Mouse (Mus musculus): ENCODE results near the gene Ikzf1. TPM values are rescaled to one million over a fixed set of nuclear protein-coding genes. Genes with fewer than 3 reads are reported as not detected.

Gene Ikzf1
- polyA plus RNA-seq, 1 experiment from 2014 or later, result 2.0 TPM

GRCm38 (mm10) chr11:11763211-11763666 lies 78.4 kb downstream of the Ikzf1 start:
- no peaks in the 10 kb centered on the region for H3K27me3 ChIP-seq (ENCODE audit: insufficient read depth, poor library complexity, severe bottlenecking)
- H3K9me3 ChIP-seq, result no peaks in the 10 kb centered on the region
- no peak for DNase-seq (ENCODE audit: low spot score)
- no peak overlapping the region for H3K27ac ChIP-seq
- WGBS, result 76% methylated on average over 4 of the region's 4 CpGs
- no peaks in the 10 kb centered on the region for H3K4me1 ChIP-seq (replicated peaks)
- H3K36me3 ChIP-seq, result no peaks in the 10 kb centered on the region
- no peak overlapping the region for H3K4me3 ChIP-seq

GRCm38 (mm10) chr11:11765414-11765813 lies 80.6 kb downstream of the Ikzf1 start:
- Histone ChIP-seq H3K9me3 (no peaks in the 10 kb centered on the region), H3K36me3 (no peaks in the 10 kb centered on the region), H3K27ac (no peak overlapping the region), H3K4me3 (no peak overlapping the region), H3K4me1 (replicated peaks) (no peaks in the 10 kb centered on the region), H3K27me3 (ENCODE audit: insufficient read depth, poor library complexity, severe bottlenecking) (no peaks in the 10 kb centered on the region)
- 87% methylated on average over 1 of the region's 1 CpGs for WGBS
- DNase-seq (ENCODE audit: low spot score), result no peak

- Histone ChIP-seq H3K4me1 (replicated peaks) (no peaks in the 10 kb centered on the region), H3K27ac (no peak overlapping the region), H3K4me3 (no peak overlapping the region), H3K36me3 (no peaks in the 10 kb centered on the region), H3K27me3 (ENCODE audit: insufficient read depth, poor library complexity, severe bottlenecking) (no peaks in the 10 kb centered on the region), H3K9me3 (no peaks in the 10 kb centered on the region)
- DNase-seq (ENCODE audit: low spot score), result no peak
- WGBS, result 93% methylated on average over 1 of the region's 1 CpGs
Observed at GRCm38 (mm10) chr11:11766105-11766504, 81.3 kb downstream of the Ikzf1 start.

GRCm38 (mm10) chr11:11766736-11767135 lies 81.9 kb downstream of the Ikzf1 start:
- Histone ChIP-seq H3K4me1 (replicated peaks) (no peaks in the 10 kb centered on the region), H3K27ac (no peak overlapping the region), H3K27me3 (ENCODE audit: insufficient read depth, poor library complexity, severe bottlenecking) (no peaks in the 10 kb centered on the region), H3K36me3 (no peaks in the 10 kb centered on the region), H3K9me3 (no peaks in the 10 kb centered on the region), H3K4me3 (no peak overlapping the region)
- no peak for DNase-seq (ENCODE audit: low spot score)

- no peaks in the 10 kb centered on the region for H3K36me3 ChIP-seq
- H3K27me3 ChIP-seq (ENCODE audit: insufficient read depth, poor library complexity, severe bottlenecking), result no peaks in the 10 kb centered on the region
- WGBS, result 82% methylated on average over 2 of the region's 2 CpGs
- H3K4me1 ChIP-seq (replicated peaks), result no peaks in the 10 kb centered on the region
- H3K4me3 ChIP-seq, result no peak overlapping the region
- no peak overlapping the region for H3K27ac ChIP-seq
- no peak for DNase-seq (ENCODE audit: low spot score)
- H3K9me3 ChIP-seq, result no peaks in the 10 kb centered on the region
Observed at GRCm38 (mm10) chr11:11768057-11768456, 83.3 kb downstream of the Ikzf1 start.

GRCm38 (mm10) chr11:11769281-11769680 lies 84.5 kb downstream of the Ikzf1 start:
- WGBS, result 94% methylated on average over 20 of the region's 20 CpGs
- DNase-seq (ENCODE audit: low spot score), result no peak
- H3K27ac ChIP-seq, result no peak overlapping the region
- H3K4me1 ChIP-seq (replicated peaks), result no peaks in the 10 kb centered on the region
- H3K4me3 ChIP-seq, result no peak overlapping the region
- no peaks in the 10 kb centered on the region for H3K36me3 ChIP-seq
- H3K9me3 ChIP-seq, result no peaks in the 10 kb centered on the region
- no peaks in the 10 kb centered on the region for H3K27me3 ChIP-seq (ENCODE audit: insufficient read depth, poor library complexity, severe bottlenecking)

- DNase-seq (ENCODE audit: low spot score), result no peak
- 94% methylated on average over 3 of the region's 3 CpGs for WGBS
- H3K36me3 ChIP-seq, result no peaks in the 10 kb centered on the region
- H3K27me3 ChIP-seq (ENCODE audit: insufficient read depth, poor library complexity, severe bottlenecking), result no peaks in the 10 kb centered on the region
- H3K4me3 ChIP-seq, result no peak overlapping the region
- no peaks in the 10 kb centered on the region for H3K4me1 ChIP-seq (replicated peaks)
- H3K9me3 ChIP-seq, result no peaks in the 10 kb centered on the region
- no peak overlapping the region for H3K27ac ChIP-seq
Observed at GRCm38 (mm10) chr11:11770691-11771090, 85.9 kb downstream of the Ikzf1 start.

- no peaks in the 10 kb centered on the region for H3K36me3 ChIP-seq
- H3K27ac ChIP-seq, result no peak overlapping the region
- 92% methylated on average over 4 of the region's 4 CpGs for WGBS
- H3K9me3 ChIP-seq, result no peaks in the 10 kb centered on the region
- no peak for DNase-seq (ENCODE audit: low spot score)
- no peaks in the 10 kb centered on the region for H3K4me1 ChIP-seq (replicated peaks)
- H3K27me3 ChIP-seq (ENCODE audit: insufficient read depth, poor library complexity, severe bottlenecking), result no peaks in the 10 kb centered on the region
- no peak overlapping the region for H3K4me3 ChIP-seq
Observed at GRCm38 (mm10) chr11:11772196-11772595, 87.4 kb downstream of the Ikzf1 start.

- Histone ChIP-seq H3K4me3 (no peak overlapping the region), H3K4me1 (replicated peaks) (no peaks in the 10 kb centered on the region), H3K27me3 (ENCODE audit: insufficient read depth, poor library complexity, severe bottlenecking) (no peaks in the 10 kb centered on the region), H3K9me3 (no peaks in the 10 kb centered on the region), H3K27ac (no peak overlapping the region), H3K36me3 (no peaks in the 10 kb centered on the region)
- 93% methylated on average over 4 of the region's 4 CpGs for WGBS
- DNase-seq (ENCODE audit: low spot score), result no peak
Observed at GRCm38 (mm10) chr11:11774384-11774783, 89.6 kb downstream of the Ikzf1 start.

GRCm38 (mm10) chr11:11774893-11775292 lies 90.1 kb downstream of the Ikzf1 start:
- no peak for DNase-seq (ENCODE audit: low spot score)
- H3K27ac ChIP-seq, result no peak overlapping the region
- H3K4me1 ChIP-seq (replicated peaks), result no peaks in the 10 kb centered on the region
- WGBS, result 92% methylated on average over 5 of the region's 5 CpGs
- H3K4me3 ChIP-seq, result no peak overlapping the region
- no peaks in the 10 kb centered on the region for H3K9me3 ChIP-seq
- no peaks in the 10 kb centered on the region for H3K27me3 ChIP-seq (ENCODE audit: insufficient read depth, poor library complexity, severe bottlenecking)
- H3K36me3 ChIP-seq, result no peaks in the 10 kb centered on the region

GRCm38 (mm10) chr11:11776071-11776821 lies 91.4 kb downstream of the Ikzf1 start:
- Histone ChIP-seq H3K36me3 (no peaks in the 10 kb centered on the region), H3K4me1 (replicated peaks) (no peaks in the 10 kb centered on the region), H3K27me3 (ENCODE audit: insufficient read depth, poor library complexity, severe bottlenecking) (no peaks in the 10 kb centered on the region), H3K27ac (no peak overlapping the region), H3K4me3 (no peak overlapping the region), H3K9me3 (no peaks in the 10 kb centered on the region)
- DNase-seq (ENCODE audit: low spot score), result no peak
- WGBS, result 62% methylated on average over 4 of the region's 4 CpGs

- Histone ChIP-seq H3K27me3 (ENCODE audit: insufficient read depth, poor library complexity, severe bottlenecking) (no peaks in the 10 kb centered on the region), H3K9me3 (no peaks in the 10 kb centered on the region), H3K4me3 (no peak overlapping the region), H3K36me3 (no peaks in the 10 kb centered on the region), H3K4me1 (replicated peaks) (no peaks in the 10 kb centered on the region), H3K27ac (no peak overlapping the region)
- WGBS, result 85% methylated on average over 7 of the region's 7 CpGs
- DNase-seq (ENCODE audit: low spot score), result no peak
Observed at GRCm38 (mm10) chr11:11776822-11777174, 92.0 kb downstream of the Ikzf1 start.

- DNase-seq (ENCODE audit: low spot score), result no peak
Observed at GRCm38 (mm10) chr11:11777246-11777645, 92.4 kb downstream of the Ikzf1 start.

GRCm38 (mm10) chr11:11777796-11778195 lies 93.0 kb downstream of the Ikzf1 start:
- Histone ChIP-seq H3K27ac (no peak overlapping the region), H3K27me3 (ENCODE audit: insufficient read depth, poor library complexity, severe bottlenecking) (no peaks in the 10 kb centered on the region), H3K4me3 (no peak overlapping the region), H3K4me1 (replicated peaks) (no peaks in the 10 kb centered on the region), H3K9me3 (no peaks in the 10 kb centered on the region), H3K36me3 (no peaks in the 10 kb centered on the region)
- DNase-seq (ENCODE audit: low spot score), result no peak
- WGBS, result 85% methylated on average over 2 of the region's 2 CpGs

More at GRCm38 (mm10) chr11:11777246-11777645, 92.4 kb downstream of the Ikzf1 start:
- Histone ChIP-seq H3K27ac (no peak overlapping the region), H3K4me1 (replicated peaks) (no peaks in the 10 kb centered on the region), H3K4me3 (no peak overlapping the region), H3K36me3 (no peaks in the 10 kb centered on the region), H3K9me3 (no peaks in the 10 kb centered on the region), H3K27me3 (ENCODE audit: insufficient read depth, poor library complexity, severe bottlenecking) (no peaks in the 10 kb centered on the region)
- 80% methylated on average over 3 of the region's 3 CpGs for WGBS
